Mouse (Mus musculus): ENCODE data around the gene Olfr645. TPM values are rescaled to one million over a fixed set of nuclear protein-coding genes. Genes with fewer than 3 reads are reported as not detected.

Gene Olfr645
- polyA plus RNA-seq, 1 experiment from 2014 or later = not detected

Other genes starting within 250 kb of the Olfr645 start
- not detected in 2 replicates for gene Hbb-bh2, start 244.9 kb downstream of the Olfr645 start, polyA plus RNA-seq (2015; fragmentation: Nextera tagmentation; extraction: Ambion mirVana)
- 2.0 and 2.2 TPM in 2 replicates for gene Hbb-bh1, start 242.3 kb downstream of the Olfr645 start, polyA plus RNA-seq (2015; fragmentation: Nextera tagmentation; extraction: Ambion mirVana)
- gene Hbb-y, start 232.2 kb downstream of the Olfr645 start, polyA plus RNA-seq (2015; fragmentation: Nextera tagmentation; extraction: Ambion mirVana) = 165 and 266 TPM in 2 replicates
- not detected in 2 replicates for gene Olfr66, start 199.2 kb downstream of the Olfr645 start, polyA plus RNA-seq (2015; fragmentation: Nextera tagmentation; extraction: Ambion mirVana)
- gene Olfr64, start 191.0 kb downstream of the Olfr645 start, polyA plus RNA-seq (2015; fragmentation: Nextera tagmentation; extraction: Ambion mirVana) = not detected in 2 replicates
- not detected in 2 replicates for gene Olfr65, start 182.0 kb downstream of the Olfr645 start, polyA plus RNA-seq (2015; fragmentation: Nextera tagmentation; extraction: Ambion mirVana)
- not detected in 2 replicates for gene Olfr631, start 156.6 kb downstream of the Olfr645 start, polyA plus RNA-seq (2015; fragmentation: Nextera tagmentation; extraction: Ambion mirVana)
- not detected in 2 replicates for gene Olfr632, start 151.1 kb downstream of the Olfr645 start, polyA plus RNA-seq (2015; fragmentation: Nextera tagmentation; extraction: Ambion mirVana)
- not detected in 2 replicates for gene Olfr633, start 141.0 kb downstream of the Olfr645 start, polyA plus RNA-seq (2015; fragmentation: Nextera tagmentation; extraction: Ambion mirVana)
- gene Olfr635, start 114.3 kb downstream of the Olfr645 start, polyA plus RNA-seq (2015; fragmentation: Nextera tagmentation; extraction: Ambion mirVana) = 0.01 TPM in 1 of 2 replicates, not detected in the other
- gene Olfr638, start 86.7 kb downstream of the Olfr645 start, polyA plus RNA-seq (2015; fragmentation: Nextera tagmentation; extraction: Ambion mirVana) = not detected in 2 replicates
- gene Olfr639, start 68.2 kb downstream of the Olfr645 start, polyA plus RNA-seq (2015; fragmentation: Nextera tagmentation; extraction: Ambion mirVana) = not detected in 2 replicates
- gene Olfr640, start 59.9 kb downstream of the Olfr645 start, polyA plus RNA-seq (2015; fragmentation: Nextera tagmentation; extraction: Ambion mirVana) = not detected in 2 replicates
- gene Olfr641, start 50.0 kb downstream of the Olfr645 start, polyA plus RNA-seq (2015; fragmentation: Nextera tagmentation; extraction: Ambion mirVana) = not detected in 2 replicates
- not detected in 2 replicates for gene Olfr642, start 32.8 kb downstream of the Olfr645 start, polyA plus RNA-seq (2015; fragmentation: Nextera tagmentation; extraction: Ambion mirVana)
- not detected in 2 replicates for gene 4930516K23Rik, start 24.0 kb downstream of the Olfr645 start, polyA plus RNA-seq (2015; fragmentation: Nextera tagmentation; extraction: Ambion mirVana)
- not detected in 2 replicates for gene Olfr644, start 13.6 kb downstream of the Olfr645 start, polyA plus RNA-seq (2015; fragmentation: Nextera tagmentation; extraction: Ambion mirVana)
- not detected in 2 replicates for gene Olfr646, start 19.4 kb upstream of the Olfr645 start, polyA plus RNA-seq (2015; fragmentation: Nextera tagmentation; extraction: Ambion mirVana)
- not detected in 2 replicates for gene Ubqln5, start 44.4 kb upstream of the Olfr645 start, polyA plus RNA-seq (2015; fragmentation: Nextera tagmentation; extraction: Ambion mirVana)
- gene Olfr643, start 51.9 kb upstream of the Olfr645 start, polyA plus RNA-seq (2015; fragmentation: Nextera tagmentation; extraction: Ambion mirVana) = not detected in 2 replicates
- not detected in 2 replicates for gene Ubqln3, start 57.8 kb upstream of the Olfr645 start, polyA plus RNA-seq (2015; fragmentation: Nextera tagmentation; extraction: Ambion mirVana)
- gene Ubqlnl, start 65.1 kb upstream of the Olfr645 start, polyA plus RNA-seq (2015; fragmentation: Nextera tagmentation; extraction: Ambion mirVana) = not detected in 2 replicates
- gene Olfm5, start 79.4 kb upstream of the Olfr645 start, polyA plus RNA-seq (2015; fragmentation: Nextera tagmentation; extraction: Ambion mirVana) = not detected in 2 replicates
- gene Olfr648, start 97.9 kb upstream of the Olfr645 start, polyA plus RNA-seq (2015; fragmentation: Nextera tagmentation; extraction: Ambion mirVana) = 0.14 and 0.21 TPM in 2 replicates
- not detected in 2 replicates for gene Olfr649, start 110.5 kb upstream of the Olfr645 start, polyA plus RNA-seq (2015; fragmentation: Nextera tagmentation; extraction: Ambion mirVana)
- 0.98 and 1.2 TPM in 2 replicates for gene Trim6, start 133.3 kb upstream of the Olfr645 start, polyA plus RNA-seq (2015; fragmentation: Nextera tagmentation; extraction: Ambion mirVana)
- gene Trim34a, start 159.0 kb upstream of the Olfr645 start, polyA plus RNA-seq (2015; fragmentation: Nextera tagmentation; extraction: Ambion mirVana) = 1.6 and 2.2 TPM in 2 replicates
- 0.29 and 0.58 TPM in 2 replicates for gene Trim5, start 202.6 kb upstream of the Olfr645 start, polyA plus RNA-seq (2015; fragmentation: Nextera tagmentation; extraction: Ambion mirVana)
- 5.1 and 6.3 TPM in 2 replicates for gene Trim12a, start 230.0 kb upstream of the Olfr645 start, polyA plus RNA-seq (2015; fragmentation: Nextera tagmentation; extraction: Ambion mirVana)
- 0.16 TPM in 1 of 2 replicates, not detected in the other for gene Trim34b, start 244.0 kb upstream of the Olfr645 start, polyA plus RNA-seq (2015; fragmentation: Nextera tagmentation; extraction: Ambion mirVana)

Measured in intestine, embryonic 15.5 days (tissue).